12 mouse cellular contexts compared by ENCODE assay signal in genomic region chr3:96496620-96497275, GRCm38 (mm10). TPM values are rescaled to one million over a fixed set of nuclear protein-coding genes. Genes with fewer than 3 reads are reported as not detected.
DNase-seq lines count a peak whose midpoint lies in the region; ATAC-seq and TF ChIP-seq lines count a peak whose summit lies in the region.
"Not testable (repeated sequence)": the region's sequence is repeated elsewhere in the genome, so short reads cannot be mapped to it uniquely, and the experiment has no call there.
"Had no signal": no experiment of that assay in that cellular context is flagged by ENCODE, and none has a peak within 500 bp of the region (broad histone marks: within the 10 kb centered on the region; RNA-seq: fewer than 3 reads in every experiment).

No protein-coding gene starts in this region.

- not testable (repeated sequence) for TF ChIP-seq CTCF in CH12.LX (conservative IDR thresholded peaks at IDR 0.05 in 1 of 2, IDR thresholded peaks at IDR 0.05 in 1 of 2; ENCODE audit: low read depth in 2 of 2, low read length in 2 of 2)

- not testable (repeated sequence) for H3K27me3 ChIP-seq in CH12.LX (replicated peaks); forebrain, embryonic 15.5 days; hindbrain, embryonic 10.5 days (ENCODE audit: insufficient read depth, poor library complexity, severe bottlenecking); kidney, embryonic 16.5 days (ENCODE audit: insufficient read depth, low read length); liver, embryonic 13.5 days; midbrain, embryonic 14.5 days (ENCODE audit: control insufficient read depth, insufficient read depth, low read length); stomach, embryonic 15.5 days (replicated peaks)

- dilution Hi-C loops in CH12.LX (cut with MboI; ENCODE audit: extremely low pct_ligation_motif_present, extremely low pct_unique_long_range_greater_than_20kb, low sequenced_read_pairs): not testable (repeated sequence)

- not testable (repeated sequence) for TF ChIP-seq RAD21 in CH12.LX (IDR thresholded peaks at IDR 0.05; ENCODE audit: low read depth, low read length)

- H3K9ac ChIP-seq in CH12.LX (ENCODE audit: insufficient read depth, low read depth); midbrain, embryonic 14.5 days (replicated peaks; ENCODE audit: low read length); stomach, embryonic 15.5 days: not testable (repeated sequence)
- peak overlapping the region; percentile 34 for H3K9ac ChIP-seq in forebrain, embryonic 15.5 days (replicated peaks)
- H3K9ac ChIP-seq in kidney, embryonic 16.5 days (replicated peaks; ENCODE audit: low read length): peak overlapping the region; percentile 65
- H3K9ac ChIP-seq in liver, embryonic 13.5 days: peak overlapping the region; percentile 76

- not testable (repeated sequence) for H3K79me2 ChIP-seq in CH12.LX (replicated peaks; ENCODE audit: control insufficient read depth, extremely low read depth, insufficient read depth, poor library complexity, severe bottlenecking)

- WGBS in forebrain, embryonic 15.5 days: 18% methylated on average over 14 of the region's 14 CpGs
- 12% methylated on average over 14 of the region's 14 CpGs for WGBS in hindbrain, embryonic 10.5 days
- WGBS in kidney, embryonic 16.5 days: 12% methylated on average over 14 of the region's 14 CpGs
- 20% methylated on average over 14 of the region's 14 CpGs for WGBS in liver, embryonic 13.5 days (ENCODE audit: insufficient replicate concordance)
- WGBS in midbrain, embryonic 14.5 days: 13% methylated on average over 14 of the region's 14 CpGs
- WGBS in stomach, embryonic 15.5 days: 23% methylated on average over 14 of the region's 14 CpGs

- H3K4me2 ChIP-seq in CH12.LX (ENCODE audit: insufficient read depth, low read depth, poor library complexity, severe bottlenecking): peak overlapping the region; percentile 88
- H3K4me2 ChIP-seq in forebrain, embryonic 15.5 days (replicated peaks): peak overlapping the region; percentile 54
- H3K4me2 ChIP-seq in kidney, embryonic 16.5 days (replicated peaks; ENCODE audit: low read depth, low read length): peak overlapping the region; percentile 90
- peak overlapping the region; percentile 85 for H3K4me2 ChIP-seq in liver, embryonic 13.5 days
- peak overlapping the region; percentile 65 for H3K4me2 ChIP-seq in midbrain, embryonic 14.5 days (ENCODE audit: low read length)
- peak overlapping the region; percentile 90 for H3K4me2 ChIP-seq in stomach, embryonic 15.5 days

- not testable (repeated sequence) for H3K36me3 ChIP-seq in CH12.LX (replicated peaks in 1 of 2; ENCODE audit: control insufficient read depth in 1 of 2, insufficient read depth in 1 of 2, low read length in 1 of 2); forebrain, embryonic 15.5 days; hindbrain, embryonic 10.5 days; kidney, embryonic 16.5 days (ENCODE audit: insufficient read depth, low read length); liver, embryonic 13.5 days; midbrain, embryonic 14.5 days (ENCODE audit: control insufficient read depth, insufficient read depth, low read length); stomach, embryonic 15.5 days

- peak overlapping the region in 1 of 3 experiments; percentile 53 for H3K4me3 ChIP-seq in CH12.LX (replicated peaks in 1 of 3; ENCODE audit: low read depth in 2 of 3, low read length in 2 of 3, poor library complexity in 1 of 3)
- H3K4me3 ChIP-seq in forebrain, embryonic 15.5 days: peak overlapping the region; percentile 42
- peak overlapping the region; percentile 71 for H3K4me3 ChIP-seq in hindbrain, embryonic 10.5 days
- H3K4me3 ChIP-seq in kidney, embryonic 16.5 days (ENCODE audit: low read length): peak overlapping the region; percentile 66
- peak overlapping the region; percentile 68 for H3K4me3 ChIP-seq in liver, embryonic 13.5 days (replicated peaks)
- H3K4me3 ChIP-seq in midbrain, embryonic 14.5 days (replicated peaks; ENCODE audit: low read depth, low read length): peak overlapping the region; percentile 41
- H3K4me3 ChIP-seq in stomach, embryonic 15.5 days (replicated peaks): peak overlapping the region; percentile 54

- H3K27ac ChIP-seq in CH12.LX (ENCODE audit: insufficient read depth, low read depth); forebrain, embryonic 15.5 days (replicated peaks); hindbrain, embryonic 10.5 days; liver, embryonic 13.5 days; midbrain, embryonic 14.5 days (replicated peaks; ENCODE audit: low read depth, low read length): not testable (repeated sequence)
- 0 out of 2 replicates have a peak overlapping the region, but pooled peaks have one; percentile 25 for H3K27ac ChIP-seq in kidney, embryonic 16.5 days (ENCODE audit: low read length)
- 0 out of 2 replicates have a peak overlapping the region, but pooled peaks have one; percentile 63 for H3K27ac ChIP-seq in stomach, embryonic 15.5 days

- DNase-seq in CH12.LX (ENCODE audit: extremely low read depth); hindbrain, embryonic 10.5 days (ENCODE audit: low spot score); liver, embryonic 13.5 days: not testable (repeated sequence)
- peak; percentile 52 for DNase-seq in embryo, embryonic 10.5 days (ENCODE audit: low spot score)
- peak; percentile 22 for DNase-seq in midbrain, embryonic 14.5 days

- not testable (repeated sequence) for H3K9me3 ChIP-seq in CH12.LX (replicated peaks; ENCODE audit: low read length); forebrain, embryonic 15.5 days; hindbrain, embryonic 10.5 days; kidney, embryonic 16.5 days (ENCODE audit: low read length); liver, embryonic 13.5 days (replicated peaks); midbrain, embryonic 14.5 days (ENCODE audit: control insufficient read depth, low read length); stomach, embryonic 15.5 days

- in situ Hi-C loops in CH12.LX (cut with MboI; ENCODE audit: low pct_ligation_motif_present, low pct_unique_long_range_greater_than_20kb, low sequenced_read_pairs): not testable (repeated sequence)

- peaks cover 0 to 13% of the 10 kb centered on the region in 2 experiments; a peak in 1 of 4 replicates for H3K4me1 ChIP-seq in CH12.LX (ENCODE audit: control insufficient read depth in 1 of 2, insufficient read depth in 2 of 2)
- not testable (repeated sequence) for H3K4me1 ChIP-seq in forebrain, embryonic 15.5 days; hindbrain, embryonic 10.5 days (replicated peaks); midbrain, embryonic 14.5 days (ENCODE audit: control insufficient read depth, insufficient read depth, low read length); stomach, embryonic 15.5 days
- H3K4me1 ChIP-seq in kidney, embryonic 16.5 days (ENCODE audit: insufficient read depth, low read length): peaks cover 13% of the 10 kb centered on the region
- H3K4me1 ChIP-seq in liver, embryonic 13.5 days (replicated peaks): peaks cover 27% of the 10 kb centered on the region

- not testable (repeated sequence) for ATAC-seq in forebrain, embryonic 15.5 days (replicated peaks); kidney, embryonic 16.5 days (ENCODE audit: low FRiP score, low TSS enrichment); liver, embryonic 13.5 days (ENCODE audit: low read depth); midbrain, embryonic 14.5 days (ENCODE audit: low FRiP score, low TSS enrichment); stomach, embryonic 15.5 days (ENCODE audit: insufficient read depth, low FRiP score, low read depth)

- not testable (repeated sequence) for TF ChIP-seq EP300 in CH12.LX (IDR thresholded peaks at IDR 0.05; ENCODE audit: low read length)

- not testable (repeated sequence) for TF ChIP-seq POLR2A in CH12.LX (IDR thresholded peaks at IDR 0.05; ENCODE audit: low read depth, low read length)

RNA-seq across cellular contexts. Expression of gene Hfe2, which starts 28.2 kb away (rescaled TPM):
- total RNA-seq in CH12.LX (2012; rRNA removed) (not detected in 2 replicates), CH12.LX (2014; rRNA removed) (not detected in 2 replicates)
- not detected in 2 replicates for polyA plus RNA-seq in CH12.LX (2012; ENCODE audit: insufficient read length, low read depth)
- polyA plus RNA-seq in forebrain, embryonic 15.5 days (2015; fragmentation: Nextera tagmentation; extraction: Ambion mirVana): 0.43 and 0.82 TPM in 2 replicates
- polyA plus RNA-seq in hindbrain, embryonic 10.5 days (2016; fragmentation: Nextera tagmentation; extraction: Ambion mirVana): 0.89 and 2.2 TPM in 2 replicates
- polyA plus RNA-seq in kidney, embryonic 16.5 days (2015; fragmentation: Nextera tagmentation; extraction: Ambion mirVana): 0.37 and 0.69 TPM in 2 replicates
- 1.3 and 1.7 TPM in 2 replicates for polyA plus RNA-seq in liver, embryonic 13.5 days (2015; fragmentation: Nextera tagmentation; extraction: Ambion mirVana)
- 0.84 and 1.3 TPM in 2 replicates for polyA plus RNA-seq in midbrain, embryonic 14.5 days (2014; fragmentation: Nextera tagmentation; extraction: Ambion mirVana)
- 0.72 and 0.78 TPM in 2 replicates for polyA plus RNA-seq in stomach, embryonic 15.5 days (2015; fragmentation: Nextera tagmentation; extraction: Ambion mirVana)
- polyA plus RNA-seq: activated CD4-positive, CD25-positive, alpha-beta regulatory T cell, adult 4 months had no signal

RNA-seq across cellular contexts. Expression of gene BC107364, which starts 44.6 kb away (rescaled TPM):
- total RNA-seq in CH12.LX (2012; rRNA removed) (0.13 TPM in 1 of 2 replicates, not detected in the other), CH12.LX (2014; rRNA removed) (not detected in 2 replicates)
- polyA plus RNA-seq in CH12.LX (2012; ENCODE audit: insufficient read length, low read depth): not detected in 2 replicates
- polyA plus RNA-seq in forebrain, embryonic 15.5 days (2015; fragmentation: Nextera tagmentation; extraction: Ambion mirVana): not detected in 2 replicates
- polyA plus RNA-seq in hindbrain, embryonic 10.5 days (2016; fragmentation: Nextera tagmentation; extraction: Ambion mirVana): 0.25 TPM in 1 of 2 replicates, not detected in the other
- polyA plus RNA-seq in kidney, embryonic 16.5 days (2015; fragmentation: Nextera tagmentation; extraction: Ambion mirVana): 0.25 TPM in 1 of 2 replicates, not detected in the other
- polyA plus RNA-seq in liver, embryonic 13.5 days (2015; fragmentation: Nextera tagmentation; extraction: Ambion mirVana): not detected in 2 replicates
- polyA plus RNA-seq in midbrain, embryonic 14.5 days (2014; fragmentation: Nextera tagmentation; extraction: Ambion mirVana): not detected in 2 replicates
- 0.28 and 0.37 TPM in 2 replicates for polyA plus RNA-seq in stomach, embryonic 15.5 days (2015; fragmentation: Nextera tagmentation; extraction: Ambion mirVana)
- total RNA-seq: heart, postnatal 36 days; left cerebral cortex, postnatal 25 days had no signal
- polyA plus RNA-seq: brain, embryonic 14.5 days had no signal
